Mouse (Mus musculus): ENCODE results near the gene Prss42. TPM values are rescaled to one million over a fixed set of nuclear protein-coding genes. Genes with fewer than 3 reads are reported as not detected.
"Not testable (repeated sequence)": the region's sequence is repeated elsewhere in the genome, so short reads cannot be mapped to it uniquely, and the experiment has no call there.

Gene Prss42
- polyA plus RNA-seq, 1 experiment from 2014 or later, result not detected

- WGBS, result 90% methylated on average over 3 of the region's 3 CpGs
- no peaks in the 10 kb centered on the region for H3K27me3 ChIP-seq (ENCODE audit: control insufficient read depth, insufficient read depth, low read length)
Observed at GRCm38 (mm10) chr9:110788169-110788568, 9.8 kb upstream of the Prss42 start.

GRCm38 (mm10) chr9:110790462-110790861 lies 7.5 kb upstream of the Prss42 start:
- Histone ChIP-seq H3K36me3 (ENCODE audit: control insufficient read depth, insufficient read depth, low read length) (no peaks in the 10 kb centered on the region), H3K27me3 (ENCODE audit: control insufficient read depth, insufficient read depth, low read length) (no peaks in the 10 kb centered on the region), H3K27ac (replicated peaks in 1 of 2; ENCODE audit: control insufficient read depth in 1 of 2, insufficient read depth in 1 of 2, low read depth in 2 of 2, low read length in 2 of 2) (no peak overlapping the region), H3K4me1 (ENCODE audit: control insufficient read depth in 2 of 2, insufficient read depth in 2 of 2, low read length in 2 of 2) (no peaks in the 10 kb centered on the region), H3K9ac (ENCODE audit: low read length) (no peak overlapping the region), H3K4me3 (ENCODE audit: control insufficient read depth in 1 of 2, insufficient read depth in 1 of 2, low read depth in 1 of 2, low read length in 2 of 2) (no peak overlapping the region), H3K9me3 (ENCODE audit: control insufficient read depth, low read length) (no peaks in the 10 kb centered on the region), H3K4me2 (ENCODE audit: low read length) (no peak overlapping the region)
- 65% methylated on average over 4 of the region's 4 CpGs for WGBS
- no peak for ATAC-seq (ENCODE audit: insufficient number of reproducible peaks, insufficient read depth, low FRiP score, low read depth)

More at GRCm38 (mm10) chr9:110788169-110788568, 9.8 kb upstream of the Prss42 start:
- Histone ChIP-seq H3K36me3 (ENCODE audit: control insufficient read depth, insufficient read depth, low read length) (no peaks in the 10 kb centered on the region), H3K9ac (ENCODE audit: low read length) (no peak overlapping the region), H3K27ac (replicated peaks in 1 of 2; ENCODE audit: control insufficient read depth in 1 of 2, insufficient read depth in 1 of 2, low read depth in 2 of 2, low read length in 2 of 2) (no peak overlapping the region), H3K9me3 (ENCODE audit: control insufficient read depth, low read length) (no peaks in the 10 kb centered on the region), H3K4me1 (ENCODE audit: control insufficient read depth in 2 of 2, insufficient read depth in 2 of 2, low read length in 2 of 2) (peaks cover 0 to 5% of the 10 kb centered on the region in 2 experiments; a peak in 2 of 4 replicates), H3K4me3 (ENCODE audit: control insufficient read depth in 1 of 2, insufficient read depth in 1 of 2, low read depth in 1 of 2, low read length in 2 of 2) (no peak overlapping the region), H3K4me2 (ENCODE audit: low read length) (no peak overlapping the region)
- ATAC-seq (ENCODE audit: insufficient number of reproducible peaks, insufficient read depth, low FRiP score, low read depth), result no peak

DNA sequence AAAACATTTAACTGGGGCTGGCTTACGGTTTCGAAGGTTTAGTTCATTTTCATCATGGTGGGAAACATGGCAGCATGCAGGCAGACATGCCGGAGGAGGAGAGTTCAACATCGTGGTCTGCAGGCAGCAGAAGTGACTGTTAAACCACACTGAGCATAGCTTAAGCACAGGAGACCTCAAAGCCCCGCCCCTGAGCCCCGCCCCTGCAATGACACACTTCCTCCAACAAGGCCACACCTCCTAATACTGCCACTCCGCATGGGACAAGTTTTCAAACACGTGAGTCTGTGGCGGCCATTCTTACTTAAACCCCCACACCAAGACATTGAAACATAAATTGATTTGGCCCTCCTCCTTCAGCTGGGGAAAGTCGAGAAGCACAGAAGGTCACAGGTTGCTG lies 953 bp upstream of the Prss42 start:
- no peaks in the 10 kb centered on the region for H3K36me3 ChIP-seq (ENCODE audit: control insufficient read depth, insufficient read depth, low read length)
- no peaks in the 10 kb centered on the region for H3K27me3 ChIP-seq (ENCODE audit: control insufficient read depth, insufficient read depth, low read length)
- ATAC-seq (ENCODE audit: insufficient number of reproducible peaks, insufficient read depth, low FRiP score, low read depth), result no peak
- no peak overlapping the region for H3K9ac ChIP-seq (ENCODE audit: low read length)
- H3K4me3 ChIP-seq (ENCODE audit: control insufficient read depth in 1 of 2, insufficient read depth in 1 of 2, low read depth in 1 of 2, low read length in 2 of 2), result no peak overlapping the region
- WGBS, result 83% methylated on average over 10 of the region's 10 CpGs
- no peak overlapping the region for H3K4me2 ChIP-seq (ENCODE audit: low read length)
- H3K27ac ChIP-seq (replicated peaks in 1 of 2; ENCODE audit: control insufficient read depth in 1 of 2, insufficient read depth in 1 of 2, low read depth in 2 of 2, low read length in 2 of 2), result no peak overlapping the region
- no peaks in the 10 kb centered on the region for H3K4me1 ChIP-seq (ENCODE audit: control insufficient read depth in 2 of 2, insufficient read depth in 2 of 2, low read length in 2 of 2)
- no peaks in the 10 kb centered on the region for H3K9me3 ChIP-seq (ENCODE audit: control insufficient read depth, low read length)

- ATAC-seq (ENCODE audit: insufficient number of reproducible peaks, insufficient read depth, low FRiP score, low read depth), result no peak
- Histone ChIP-seq H3K27me3 (ENCODE audit: control insufficient read depth, insufficient read depth, low read length) (no peaks in the 10 kb centered on the region), H3K4me2 (ENCODE audit: low read length) (no peak overlapping the region), H3K9ac (ENCODE audit: low read length) (no peak overlapping the region), H3K36me3 (ENCODE audit: control insufficient read depth, insufficient read depth, low read length) (no peaks in the 10 kb centered on the region), H3K4me3 (ENCODE audit: control insufficient read depth in 1 of 2, insufficient read depth in 1 of 2, low read depth in 1 of 2, low read length in 2 of 2) (no peak overlapping the region), H3K27ac (replicated peaks in 1 of 2; ENCODE audit: control insufficient read depth in 1 of 2, insufficient read depth in 1 of 2, low read depth in 2 of 2, low read length in 2 of 2) (no peak overlapping the region), H3K9me3 (ENCODE audit: control insufficient read depth, low read length) (no peaks in the 10 kb centered on the region), H3K4me1 (ENCODE audit: control insufficient read depth in 2 of 2, insufficient read depth in 2 of 2, low read length in 2 of 2) (no peaks in the 10 kb centered on the region; a peak in 1 of 4 replicates)
- 84% methylated on average over 8 of the region's 8 CpGs for WGBS
Observed at GRCm38 (mm10) chr9:110800834-110801479, 3.0 kb downstream of the Prss42 start.

- H3K9ac ChIP-seq (ENCODE audit: low read length), result no peak overlapping the region
- no peak overlapping the region for H3K27ac ChIP-seq (replicated peaks in 1 of 2; ENCODE audit: control insufficient read depth in 1 of 2, insufficient read depth in 1 of 2, low read depth in 2 of 2, low read length in 2 of 2)
- no peaks in the 10 kb centered on the region for H3K9me3 ChIP-seq (ENCODE audit: control insufficient read depth, low read length)
- H3K4me1 ChIP-seq (ENCODE audit: control insufficient read depth in 2 of 2, insufficient read depth in 2 of 2, low read length in 2 of 2), result no peaks in the 10 kb centered on the region; a peak in 1 of 4 replicates
- no peaks in the 10 kb centered on the region for H3K27me3 ChIP-seq (ENCODE audit: control insufficient read depth, insufficient read depth, low read length)
- no peaks in the 10 kb centered on the region for H3K36me3 ChIP-seq (ENCODE audit: control insufficient read depth, insufficient read depth, low read length)
- WGBS, result 54% methylated on average over 4 of the region's 4 CpGs
- no peak for ATAC-seq (ENCODE audit: insufficient number of reproducible peaks, insufficient read depth, low FRiP score, low read depth)
- no peak overlapping the region for H3K4me3 ChIP-seq (ENCODE audit: control insufficient read depth in 1 of 2, insufficient read depth in 1 of 2, low read depth in 1 of 2, low read length in 2 of 2)
- H3K4me2 ChIP-seq (ENCODE audit: low read length), result no peak overlapping the region
Observed at GRCm38 (mm10) chr9:110803294-110803693, 5.3 kb downstream of the Prss42 start.

GRCm38 (mm10) chr9:110810051-110810450 lies 12.1 kb downstream of the Prss42 start:
- H3K9me3 ChIP-seq (ENCODE audit: control insufficient read depth, low read length), result no peaks in the 10 kb centered on the region
- H3K4me3 ChIP-seq (ENCODE audit: control insufficient read depth in 1 of 2, insufficient read depth in 1 of 2, low read depth in 1 of 2, low read length in 2 of 2), result no peak overlapping the region
- no peaks in the 10 kb centered on the region for H3K36me3 ChIP-seq (ENCODE audit: control insufficient read depth, insufficient read depth, low read length)
- H3K4me2 ChIP-seq (ENCODE audit: low read length), result no peak overlapping the region
- H3K4me1 ChIP-seq (ENCODE audit: control insufficient read depth in 2 of 2, insufficient read depth in 2 of 2, low read length in 2 of 2), result no peaks in the 10 kb centered on the region
- no peak overlapping the region for H3K27ac ChIP-seq (replicated peaks in 1 of 2; ENCODE audit: control insufficient read depth in 1 of 2, insufficient read depth in 1 of 2, low read depth in 2 of 2, low read length in 2 of 2)
- H3K27me3 ChIP-seq (ENCODE audit: control insufficient read depth, insufficient read depth, low read length), result no peaks in the 10 kb centered on the region
- H3K9ac ChIP-seq (ENCODE audit: low read length), result no peak overlapping the region
- 83% methylated on average over 4 of the region's 4 CpGs for WGBS
- ATAC-seq (ENCODE audit: insufficient number of reproducible peaks, insufficient read depth, low FRiP score, low read depth), result no peak

- Histone ChIP-seq H3K27me3 (ENCODE audit: control insufficient read depth, insufficient read depth, low read length) (no peaks in the 10 kb centered on the region; the same call in 1 of the 2 replicates), H3K9ac (ENCODE audit: low read length) (no peak within 1 kb of the TSS), H3K27ac (replicated peaks in 1 of 2; ENCODE audit: control insufficient read depth in 1 of 2, insufficient read depth in 1 of 2, low read depth in 2 of 2, low read length in 2 of 2) (no peak within 1 kb of the TSS), H3K4me3 (ENCODE audit: control insufficient read depth in 1 of 2, insufficient read depth in 1 of 2, low read depth in 1 of 2, low read length in 2 of 2) (no peak within 1 kb of the TSS), H3K9me3 (ENCODE audit: control insufficient read depth, low read length) (no peaks in the 10 kb centered on the region), H3K4me1 (ENCODE audit: control insufficient read depth in 2 of 2, insufficient read depth in 2 of 2, low read length in 2 of 2) (no peaks in the 10 kb centered on the region), H3K36me3 (ENCODE audit: control insufficient read depth, insufficient read depth, low read length) (no peaks in the 10 kb centered on the region), H3K4me2 (ENCODE audit: low read length) (no peak within 1 kb of the TSS)
- ATAC-seq (ENCODE audit: insufficient number of reproducible peaks, insufficient read depth, low FRiP score, low read depth), result no peak
- 47% methylated on average over 18 of the region's 18 CpGs for WGBS
Observed at GRCm38 (mm10) chr9:110813789-110814188, 15.8 kb downstream of the Prss42 start, which contains the start of gene Prss44. TSS of gene Prss44 (plus strand) at chr9:110813994.

GRCm38 (mm10) chr9:110820546-110820945 lies 22.6 kb downstream of the Prss42 start:
- not testable (repeated sequence) for ATAC-seq (ENCODE audit: insufficient number of reproducible peaks, insufficient read depth, low FRiP score, low read depth); H3K27me3 ChIP-seq (ENCODE audit: control insufficient read depth, insufficient read depth, low read length); H3K9me3 ChIP-seq (ENCODE audit: control insufficient read depth, low read length)

More at GRCm38 (mm10) chr9:110820546-110820945, 22.6 kb downstream of the Prss42 start:
- not testable (repeated sequence) for H3K9ac ChIP-seq (ENCODE audit: low read length); H3K4me3 ChIP-seq (ENCODE audit: control insufficient read depth in 1 of 2, insufficient read depth in 1 of 2, low read depth in 1 of 2, low read length in 2 of 2); H3K36me3 ChIP-seq (ENCODE audit: control insufficient read depth, insufficient read depth, low read length); H3K4me2 ChIP-seq (ENCODE audit: low read length); H3K4me1 ChIP-seq (ENCODE audit: control insufficient read depth in 2 of 2, insufficient read depth in 2 of 2, low read length in 2 of 2); H3K27ac ChIP-seq (replicated peaks in 1 of 2; ENCODE audit: control insufficient read depth in 1 of 2, insufficient read depth in 1 of 2, low read depth in 2 of 2, low read length in 2 of 2)

All from heart, embryonic 14.5 days (tissue).